Mouse (Mus musculus): ENCODE data around the gene Lyz2. TPM values are rescaled to one million over a fixed set of nuclear protein-coding genes. Genes with fewer than 3 reads are reported as not detected.

The Lyz2 gene
- 48.6 TPM for total RNA-seq (2023)

DNA sequence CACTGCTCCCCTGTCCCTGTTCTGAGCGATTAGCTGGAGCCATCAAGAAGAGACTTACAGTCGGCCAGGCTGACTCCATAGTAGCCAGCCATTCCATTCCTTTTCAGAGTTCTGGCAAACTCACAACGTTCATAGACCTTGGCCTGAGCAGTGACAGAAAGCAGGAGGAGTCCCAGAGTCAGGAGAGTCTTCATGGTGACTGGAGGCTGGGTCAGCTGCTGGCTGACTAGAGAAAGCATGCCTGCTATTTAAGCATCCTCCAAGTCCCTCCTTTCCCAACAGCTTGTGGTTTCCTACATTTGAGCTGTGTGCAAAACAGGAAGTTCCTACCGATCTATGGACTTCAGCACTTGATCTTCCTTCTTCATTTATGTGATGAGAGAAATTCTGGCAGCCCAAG is at the start of gene Lyz2:
Lyz2 (minus strand) TSS at position 273 of the 400 bp plus-strand sequence.

DNA sequence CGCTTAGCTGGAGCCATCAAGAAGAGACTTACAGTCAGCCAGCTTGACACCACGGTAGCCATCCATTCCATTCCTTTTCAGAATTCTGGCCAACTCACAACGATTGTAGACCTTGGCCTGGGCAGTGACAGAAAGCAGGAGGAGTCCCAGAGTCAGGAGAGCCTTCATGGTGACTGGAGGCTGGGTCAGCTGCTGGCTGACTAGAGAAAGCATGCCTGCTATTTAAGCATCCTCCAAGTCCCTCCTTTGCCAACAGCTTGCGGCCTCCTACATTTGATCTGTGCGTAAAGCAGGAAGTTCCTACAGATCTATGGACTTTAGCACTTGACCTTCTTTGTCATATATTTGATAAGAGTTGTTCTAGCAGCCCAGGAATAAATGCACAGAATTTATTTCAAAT is 10.6 kb upstream of the Lyz2 start, which contains the start of gene Lyz1:
Lyz1 (minus strand) TSS at position 198 of the 400 bp plus-strand sequence.

GRCm38 (mm10) chr10:117238603-117239002 is 43.5 kb downstream of the Lyz2 start, which contains the start of gene 9530003J23Rik:
Gene 9530003J23Rik (minus strand): TSS chr10:117238703.

Other genes starting within 250 kb of the Lyz2 start
- not detected for gene Lrrc10, start 237.0 kb downstream of the Lyz2 start, total RNA-seq (2023)
- gene Cct2, start 218.5 kb downstream of the Lyz2 start, total RNA-seq (2023): 249 TPM
- gene Frs2, start 133.8 kb downstream of the Lyz2 start, total RNA-seq (2023): 26.1 TPM
- 98.7 TPM for gene Yeats4, start 57.8 kb downstream of the Lyz2 start, total RNA-seq (2023)
- gene 9530003J23Rik, start 43.6 kb downstream of the Lyz2 start, total RNA-seq (2023): not detected
- gene Lyz1, start 10.5 kb upstream of the Lyz2 start, total RNA-seq (2023): 7.5 TPM
- 93.1 TPM for gene Cpsf6, start 97.7 kb upstream of the Lyz2 start, total RNA-seq (2023)